Comparison of ENCODE assay signal across 8 mouse cellular contexts in genomic region chr2:153432492-153432891, GRCm38 (mm10).
DNase-seq lines count a peak whose midpoint lies in the region; ATAC-seq lines count a peak whose summit lies in the region.
"Had no signal": no experiment of that assay in that cellular context is flagged by ENCODE, and none has a peak within 500 bp of the region (broad histone marks: within the 10 kb centered on the region; RNA-seq: fewer than 3 reads in every experiment).

No protein-coding gene starts in this region.

- no peak overlapping the region for H3K4me3 ChIP-seq in kidney, embryonic 14.5 days (ENCODE audit: low read length)
- H3K4me3 ChIP-seq in hindbrain, embryonic 15.5 days: no peak overlapping the region
- 0 out of 2 replicates have a peak overlapping the region, but pooled peaks have one; percentile 4 for H3K4me3 ChIP-seq in limb, embryonic 10.5 days
- H3K4me3 ChIP-seq in neural tube, embryonic 14.5 days (ENCODE audit: low read depth, low read length): no peak overlapping the region
- H3K4me3 ChIP-seq: megakaryocyte, embryonic 14.5 days had no signal

- no peak overlapping the region for H3K4me2 ChIP-seq in kidney, embryonic 14.5 days (replicated peaks; ENCODE audit: low read depth, low read length)
- no peak overlapping the region for H3K4me2 ChIP-seq in hindbrain, embryonic 15.5 days
- no peak overlapping the region for H3K4me2 ChIP-seq in neural tube, embryonic 14.5 days (ENCODE audit: low read depth, low read length)

- no peak for DNase-seq in kidney, adult 11 months
- no peak for DNase-seq in limb, embryonic 10.5 days (ENCODE audit: low spot score)
- DNase-seq in frontal cortex, postnatal 10 days (ENCODE audit: low spot score in 2 of 2): no peak
- no peak for DNase-seq in left cerebral cortex, adult 18-20 months (ENCODE audit: low spot score in 2 of 2)

- 0 out of 2 replicates have a peak overlapping the region, but pooled peaks have one; percentile 7 for H3K9ac ChIP-seq in kidney, embryonic 14.5 days (ENCODE audit: low read depth, low read length)
- H3K9ac ChIP-seq in hindbrain, embryonic 15.5 days: no peak overlapping the region
- H3K9ac ChIP-seq in neural tube, embryonic 14.5 days (replicated peaks; ENCODE audit: low read depth, low read length): no peak overlapping the region

- H3K4me1 ChIP-seq in kidney, embryonic 14.5 days (ENCODE audit: control insufficient read depth, insufficient read depth, low read length): peaks cover 61% of the 10 kb centered on the region
- peaks cover 68% of the 10 kb centered on the region for H3K4me1 ChIP-seq in hindbrain, embryonic 15.5 days (replicated peaks)
- H3K4me1 ChIP-seq in limb, embryonic 10.5 days: peaks cover 68% of the 10 kb centered on the region
- H3K4me1 ChIP-seq in neural tube, embryonic 14.5 days (ENCODE audit: control insufficient read depth, insufficient read depth, low read length): peaks cover 43% of the 10 kb centered on the region

- H3K36me3 ChIP-seq in kidney, embryonic 14.5 days (ENCODE audit: control insufficient read depth, insufficient read depth, low read length): peaks cover 51% of the 10 kb centered on the region
- H3K36me3 ChIP-seq in hindbrain, embryonic 15.5 days: peaks cover 20% of the 10 kb centered on the region
- peaks cover 86% of the 10 kb centered on the region for H3K36me3 ChIP-seq in limb, embryonic 10.5 days
- peaks cover 22% of the 10 kb centered on the region for H3K36me3 ChIP-seq in neural tube, embryonic 14.5 days (ENCODE audit: control insufficient read depth, insufficient read depth, low read length)

- H3K27me3 ChIP-seq in kidney, embryonic 14.5 days (ENCODE audit: control insufficient read depth, insufficient read depth, low read length): no peaks in the 10 kb centered on the region
- H3K27me3 ChIP-seq in hindbrain, embryonic 15.5 days: no peaks in the 10 kb centered on the region
- H3K27me3 ChIP-seq in limb, embryonic 10.5 days (ENCODE audit: low read depth, poor library complexity, severe bottlenecking): no peaks in the 10 kb centered on the region
- no peaks in the 10 kb centered on the region for H3K27me3 ChIP-seq in neural tube, embryonic 14.5 days (ENCODE audit: control insufficient read depth, insufficient read depth, low read length)
- H3K27me3 ChIP-seq: megakaryocyte, embryonic 14.5 days had no signal

- peak; percentile 41 for ATAC-seq in kidney, embryonic 14.5 days (ENCODE audit: low FRiP score, low TSS enrichment)
- ATAC-seq in hindbrain, embryonic 15.5 days (ENCODE audit: low FRiP score, low read depth): no peak
- ATAC-seq in neural tube, embryonic 14.5 days (ENCODE audit: low read depth): no peak

- WGBS in kidney, embryonic 14.5 days: 8% methylated on average over 7 of the region's 7 CpGs
- WGBS in hindbrain, embryonic 15.5 days: 20% methylated on average over 7 of the region's 7 CpGs
- 20% methylated on average over 7 of the region's 7 CpGs for WGBS in limb, embryonic 10.5 days
- 5% methylated on average over 7 of the region's 7 CpGs for WGBS in neural tube, embryonic 14.5 days

- H3K27ac ChIP-seq in kidney, embryonic 14.5 days (ENCODE audit: low read depth, low read length): peak overlapping the region; percentile 75
- H3K27ac ChIP-seq in hindbrain, embryonic 15.5 days (replicated peaks): peak overlapping the region; percentile 14; the same call in 1 of the 2 replicates
- H3K27ac ChIP-seq in limb, embryonic 10.5 days: peak overlapping the region; percentile 80
- peak overlapping the region; percentile 30; the same call in 1 of the 2 replicates for H3K27ac ChIP-seq in neural tube, embryonic 14.5 days (ENCODE audit: low read depth, low read length)

- H3K9me3 ChIP-seq in kidney, embryonic 14.5 days (ENCODE audit: control insufficient read depth, low read length): no peaks in the 10 kb centered on the region
- H3K9me3 ChIP-seq in hindbrain, embryonic 15.5 days: no peaks in the 10 kb centered on the region
- no peaks in the 10 kb centered on the region for H3K9me3 ChIP-seq in limb, embryonic 10.5 days (replicated peaks)
- H3K9me3 ChIP-seq in neural tube, embryonic 14.5 days (ENCODE audit: control insufficient read depth, low read length): no peaks in the 10 kb centered on the region
- H3K9me3 ChIP-seq: megakaryocyte, embryonic 14.5 days had no signal

Comparison
In these comparisons a context has a peak if more than half of its experiments do, and no peak if none do; other contexts are left out.
1. H3K27ac ChIP-seq: peak in every context shown above with its lines; median percentile 80 in limb, embryonic 10.5 days; 75 in kidney, embryonic 14.5 days; 30 in neural tube, embryonic 14.5 days; 14 in hindbrain, embryonic 15.5 days.